ENCODE assay signal across 9 mouse cellular contexts in genomic region chr13:43294957-43295590, GRCm38 (mm10). TPM values are rescaled to one million over a fixed set of nuclear protein-coding genes. Genes with fewer than 3 reads are reported as not detected.
DNase-seq lines count a peak whose midpoint lies in the region; ATAC-seq and TF ChIP-seq lines count a peak whose summit lies in the region.
"Had no signal": no experiment of that assay in that cellular context is flagged by ENCODE, and none has a peak within 500 bp of the region (broad histone marks: within the 10 kb centered on the region; RNA-seq: fewer than 3 reads in every experiment).

No protein-coding gene starts in this region.

- H3K4me3 ChIP-seq in liver, embryonic 14.5 days (ENCODE audit: insufficient read depth in 1 of 2, low read depth in 2 of 2, low read length in 2 of 2), result no peak overlapping the region
- H3K4me3 ChIP-seq in liver, embryonic 12.5 days, result no peak overlapping the region
- H3K4me3 ChIP-seq in megakaryocyte, embryonic 14.5 days (replicated peaks), result peak overlapping the region; percentile 18

- H3K27me3 ChIP-seq in liver, embryonic 14.5 days (ENCODE audit: control insufficient read depth, insufficient read depth, low read length), result no peaks in the 10 kb centered on the region
- H3K27me3 ChIP-seq in liver, embryonic 12.5 days (replicated peaks), result peaks cover 16% of the 10 kb centered on the region
- no peaks in the 10 kb centered on the region for H3K27me3 ChIP-seq in megakaryocyte, embryonic 14.5 days (replicated peaks)

- no peak overlapping the region for H3K4me2 ChIP-seq in liver, embryonic 14.5 days (ENCODE audit: low read depth)
- no peak overlapping the region for H3K4me2 ChIP-seq in liver, embryonic 12.5 days
- H3K4me2 ChIP-seq: lung, embryonic 14.5 days had no signal

- H3K9me3 ChIP-seq in liver, embryonic 14.5 days (ENCODE audit: control insufficient read depth, low read length), result no peaks in the 10 kb centered on the region
- H3K9me3 ChIP-seq in liver, embryonic 12.5 days (replicated peaks), result no peaks in the 10 kb centered on the region
- peaks cover 9% of the 10 kb centered on the region for H3K9me3 ChIP-seq in megakaryocyte, embryonic 14.5 days

- no peak overlapping the region for H3K9ac ChIP-seq in liver, embryonic 14.5 days (replicated peaks)
- no peak overlapping the region for H3K9ac ChIP-seq in liver, embryonic 12.5 days
- H3K9ac ChIP-seq: lung, embryonic 14.5 days had no signal

- H3K4me1 ChIP-seq in liver, embryonic 14.5 days (replicated peaks; ENCODE audit: control insufficient read depth in 2 of 2, insufficient read depth in 2 of 2, low read length in 1 of 2), result no peaks in the 10 kb centered on the region
- H3K4me1 ChIP-seq in liver, embryonic 12.5 days, result peaks cover 8% of the 10 kb centered on the region; the same call in 1 of the 2 replicates
- H3K4me1 ChIP-seq in megakaryocyte, embryonic 14.5 days, result peaks cover 84% of the 10 kb centered on the region

- TF ChIP-seq EP300 in liver, embryonic 14.5 days (IDR thresholded peaks at IDR 0.05; ENCODE audit: low read depth), result no peak

- 38% methylated on average over 7 of the region's 7 CpGs for WGBS in liver, embryonic 14.5 days (ENCODE audit: insufficient replicate concordance)
- 43% methylated on average over 7 of the region's 7 CpGs for WGBS in liver, embryonic 12.5 days (ENCODE audit: insufficient replicate concordance)

- DNase-seq in cerebellum, adult 11 months, result peak; percentile 25
- DNase-seq in cerebellum, postnatal 25 days, result no peak
- DNase-seq in liver, embryonic 14.5 days (ENCODE audit: low read depth in 3 of 3, low spot score in 3 of 3), result no peak
- DNase-seq in cerebellum, adult 9-11 months, result peak; percentile 32
- no peak for DNase-seq in left cerebral cortex, adult 11 months (ENCODE audit: low spot score)
- no peak for DNase-seq in right cerebral cortex, postnatal 36 days (ENCODE audit: low spot score in 2 of 2)
- DNase-seq: lung, embryonic 14.5 days had no signal

- ATAC-seq in liver, embryonic 14.5 days (ENCODE audit: insufficient read depth), result no peak
- ATAC-seq in liver, embryonic 12.5 days, result no peak

- no peaks in the 10 kb centered on the region for H3K36me3 ChIP-seq in liver, embryonic 14.5 days (replicated peaks; ENCODE audit: control insufficient read depth, insufficient read depth, low read depth)
- H3K36me3 ChIP-seq in liver, embryonic 12.5 days, result 0 out of 2 replicates have a peak, but pooled peaks cover 2% of the 10 kb centered on the region
- peaks cover 96% of the 10 kb centered on the region for H3K36me3 ChIP-seq in megakaryocyte, embryonic 14.5 days (replicated peaks; ENCODE audit: low read length)

- 0 out of 2 replicates have a peak, but pooled peaks have one; percentile 9 for TF ChIP-seq CTCF in liver, embryonic 14.5 days (IDR thresholded peaks at IDR 0.05; ENCODE audit: low read depth)

- H3K27ac ChIP-seq in liver, embryonic 14.5 days, result no peak overlapping the region
- H3K27ac ChIP-seq in liver, embryonic 12.5 days, result no peak overlapping the region

RNA-seq across cellular contexts. Expression of gene Gfod1, which starts 8.9 kb away (rescaled TPM):
- 0.41 and 0.50 TPM in 2 replicates for polyA plus RNA-seq in liver, embryonic 14.5 days (2012; rRNA removed)
- 0.20 and 0.42 TPM in 2 replicates for polyA plus RNA-seq in liver, embryonic 14.5 days (2014; fragmentation: Nextera tagmentation; extraction: Ambion mirVana)
- 0.18 and 0.54 TPM in 2 replicates for polyA plus RNA-seq in liver, embryonic 12.5 days (2016; fragmentation: Nextera tagmentation; extraction: Ambion mirVana)
- 5.5 and 23.4 TPM in 2 replicates for polyA plus RNA-seq in megakaryocyte, embryonic 14.5 days (2012; ENCODE audit: insufficient read depth, low replicate concordance)

Comparison
In these comparisons a context has a peak if more than half of its experiments do, and no peak if none do; other contexts are left out.
1. DNase-seq: peak in cerebellum, adult 11 months (single experiment) and cerebellum, adult 9-11 months (single experiment); none in cerebellum, postnatal 25 days (0 of 2), liver, embryonic 14.5 days (0 of 3), left cerebral cortex, adult 11 months (single experiment) and right cerebral cortex, postnatal 36 days (0 of 2).